Mouse (Mus musculus): Measurements from ENCODE around the gene 2010300C02Rik. TPM values are rescaled to one million over a fixed set of nuclear protein-coding genes. Genes with fewer than 3 reads are reported as not detected.
A peak's percentile ranks its signal among the peaks of the same experiment; 100 is the strongest.

The 2010300C02Rik gene
- 11.1 and 12.6 TPM in 2 replicates for polyA plus RNA-seq (2015; fragmentation: Nextera tagmentation; extraction: Ambion mirVana)

GRCm38 (mm10) chr1:37719761-37720640, at the start of gene 2010300C02Rik:
TSS of gene 2010300C02Rik (minus strand) at chr1:37720085.
- 2% methylated on average over 53 of the region's 69 CpGs for WGBS
- peak within 1 kb of the TSS; percentile 53; the same call in 1 of the 2 replicates for H3K27ac ChIP-seq (ENCODE audit: low read length)
- peak; percentile 90 for ATAC-seq

GRCm38 (mm10) chr1:37759407-37759806, 39.5 kb upstream of the 2010300C02Rik start:
- no peak for ATAC-seq

More at GRCm38 (mm10) chr1:37719761-37720640, at the start of gene 2010300C02Rik:
- H3K36me3 ChIP-seq (ENCODE audit: control insufficient read depth, insufficient read depth, low read length): no peaks in the 10 kb centered on the region
- peak within 1 kb of the TSS; percentile 68 for H3K4me3 ChIP-seq (ENCODE audit: low read length)
- peaks cover 5% of the 10 kb centered on the region; the same call in 1 of the 2 replicates for H3K27me3 ChIP-seq (replicated peaks; ENCODE audit: control insufficient read depth, insufficient read depth, low read length)
- H3K4me2 ChIP-seq (ENCODE audit: low read depth, low read length): peak within 1 kb of the TSS; percentile 99
- 0 out of 2 replicates have a peak, but pooled peaks cover 2% of the 10 kb centered on the region for H3K4me1 ChIP-seq (ENCODE audit: control insufficient read depth, insufficient read depth, low read length)
- no peaks in the 10 kb centered on the region for H3K9me3 ChIP-seq (ENCODE audit: control insufficient read depth, low read length)
- H3K9ac ChIP-seq (ENCODE audit: low read depth, low read length): peak within 1 kb of the TSS; percentile 76

GRCm38 (mm10) chr1:37744650-37745259, 24.9 kb upstream of the 2010300C02Rik start:
- WGBS: 80% methylated on average over 9 of the region's 9 CpGs
- no peaks in the 10 kb centered on the region for H3K4me1 ChIP-seq (ENCODE audit: control insufficient read depth, insufficient read depth, low read length)
- no peak overlapping the region for H3K27ac ChIP-seq (ENCODE audit: low read length)
- no peak overlapping the region for H3K4me2 ChIP-seq (ENCODE audit: low read depth, low read length)
- H3K4me3 ChIP-seq (ENCODE audit: low read length): no peak overlapping the region
- H3K36me3 ChIP-seq (ENCODE audit: control insufficient read depth, insufficient read depth, low read length): no peaks in the 10 kb centered on the region
- ATAC-seq: no peak
- no peak overlapping the region for H3K9ac ChIP-seq (ENCODE audit: low read depth, low read length)
- H3K9me3 ChIP-seq (ENCODE audit: control insufficient read depth, low read length): no peaks in the 10 kb centered on the region
- no peaks in the 10 kb centered on the region for H3K27me3 ChIP-seq (replicated peaks; ENCODE audit: control insufficient read depth, insufficient read depth, low read length)

More at GRCm38 (mm10) chr1:37759407-37759806, 39.5 kb upstream of the 2010300C02Rik start:
- Histone ChIP-seq H3K27me3 (replicated peaks; ENCODE audit: control insufficient read depth, insufficient read depth, low read length) (no peaks in the 10 kb centered on the region), H3K9me3 (ENCODE audit: control insufficient read depth, low read length) (no peaks in the 10 kb centered on the region), H3K4me1 (ENCODE audit: control insufficient read depth, insufficient read depth, low read length) (no peaks in the 10 kb centered on the region), H3K9ac (ENCODE audit: low read depth, low read length) (no peak overlapping the region), H3K27ac (ENCODE audit: low read length) (no peak overlapping the region), H3K36me3 (ENCODE audit: control insufficient read depth, insufficient read depth, low read length) (no peaks in the 10 kb centered on the region), H3K4me3 (ENCODE audit: low read length) (no peak overlapping the region), H3K4me2 (ENCODE audit: low read depth, low read length) (no peak overlapping the region)

GRCm38 (mm10) chr1:37742602-37743270, 22.9 kb upstream of the 2010300C02Rik start:
- Histone ChIP-seq H3K4me1 (ENCODE audit: control insufficient read depth, insufficient read depth, low read length) (no peaks in the 10 kb centered on the region), H3K4me2 (ENCODE audit: low read depth, low read length) (no peak overlapping the region), H3K9ac (ENCODE audit: low read depth, low read length) (no peak overlapping the region), H3K27me3 (replicated peaks; ENCODE audit: control insufficient read depth, insufficient read depth, low read length) (no peaks in the 10 kb centered on the region), H3K9me3 (ENCODE audit: control insufficient read depth, low read length) (no peaks in the 10 kb centered on the region), H3K27ac (ENCODE audit: low read length) (no peak overlapping the region), H3K4me3 (ENCODE audit: low read length) (no peak overlapping the region), H3K36me3 (ENCODE audit: control insufficient read depth, insufficient read depth, low read length) (no peaks in the 10 kb centered on the region)
- ATAC-seq: no peak
- 57% methylated on average over 14 of the region's 14 CpGs for WGBS

GRCm38 (mm10) chr1:37742126-37742525, 22.2 kb upstream of the 2010300C02Rik start:
- Histone ChIP-seq H3K9me3 (ENCODE audit: control insufficient read depth, low read length) (no peaks in the 10 kb centered on the region), H3K4me1 (ENCODE audit: control insufficient read depth, insufficient read depth, low read length) (no peaks in the 10 kb centered on the region)

GRCm38 (mm10) chr1:37740161-37740802, 20.4 kb upstream of the 2010300C02Rik start:
- no peak overlapping the region for H3K4me3 ChIP-seq (ENCODE audit: low read length)
- H3K9ac ChIP-seq (ENCODE audit: low read depth, low read length): no peak overlapping the region
- no peaks in the 10 kb centered on the region for H3K36me3 ChIP-seq (ENCODE audit: control insufficient read depth, insufficient read depth, low read length)
- no peaks in the 10 kb centered on the region for H3K9me3 ChIP-seq (ENCODE audit: control insufficient read depth, low read length)
- ATAC-seq: no peak
- no peaks in the 10 kb centered on the region for H3K27me3 ChIP-seq (replicated peaks; ENCODE audit: control insufficient read depth, insufficient read depth, low read length)
- no peak overlapping the region for H3K27ac ChIP-seq (ENCODE audit: low read length)
- H3K4me2 ChIP-seq (ENCODE audit: low read depth, low read length): no peak overlapping the region
- H3K4me1 ChIP-seq (ENCODE audit: control insufficient read depth, insufficient read depth, low read length): no peaks in the 10 kb centered on the region
- 63% methylated on average over 8 of the region's 8 CpGs for WGBS

More at GRCm38 (mm10) chr1:37742126-37742525, 22.2 kb upstream of the 2010300C02Rik start:
- Histone ChIP-seq H3K36me3 (ENCODE audit: control insufficient read depth, insufficient read depth, low read length) (no peaks in the 10 kb centered on the region), H3K27ac (ENCODE audit: low read length) (no peak overlapping the region), H3K4me3 (ENCODE audit: low read length) (no peak overlapping the region), H3K27me3 (replicated peaks; ENCODE audit: control insufficient read depth, insufficient read depth, low read length) (no peaks in the 10 kb centered on the region), H3K4me2 (ENCODE audit: low read depth, low read length) (no peak overlapping the region), H3K9ac (ENCODE audit: low read depth, low read length) (no peak overlapping the region)
- no peak for ATAC-seq
- WGBS: 71% methylated on average over 11 of the region's 11 CpGs

- WGBS: 69% methylated on average over 2 of the region's 2 CpGs
- Histone ChIP-seq H3K27me3 (replicated peaks; ENCODE audit: control insufficient read depth, insufficient read depth, low read length) (no peaks in the 10 kb centered on the region), H3K4me2 (ENCODE audit: low read depth, low read length) (no peak overlapping the region), H3K4me3 (ENCODE audit: low read length) (no peak overlapping the region), H3K27ac (ENCODE audit: low read length) (no peak overlapping the region), H3K9me3 (ENCODE audit: control insufficient read depth, low read length) (no peaks in the 10 kb centered on the region), H3K4me1 (ENCODE audit: control insufficient read depth, insufficient read depth, low read length) (no peaks in the 10 kb centered on the region), H3K36me3 (ENCODE audit: control insufficient read depth, insufficient read depth, low read length) (no peaks in the 10 kb centered on the region), H3K9ac (ENCODE audit: low read depth, low read length) (no peak overlapping the region)
- no peak for ATAC-seq
These were observed 19.0 kb upstream of the 2010300C02Rik start for GRCm38 (mm10) chr1:37738895-37739294.

- Histone ChIP-seq H3K27ac (ENCODE audit: low read length) (no peak overlapping the region), H3K4me3 (ENCODE audit: low read length) (no peak overlapping the region), H3K4me2 (ENCODE audit: low read depth, low read length) (no peak overlapping the region), H3K4me1 (ENCODE audit: control insufficient read depth, insufficient read depth, low read length) (no peaks in the 10 kb centered on the region), H3K36me3 (ENCODE audit: control insufficient read depth, insufficient read depth, low read length) (no peaks in the 10 kb centered on the region), H3K9ac (ENCODE audit: low read depth, low read length) (no peak overlapping the region), H3K9me3 (ENCODE audit: control insufficient read depth, low read length) (no peaks in the 10 kb centered on the region), H3K27me3 (replicated peaks; ENCODE audit: control insufficient read depth, insufficient read depth, low read length) (no peaks in the 10 kb centered on the region)
- 83% methylated on average over 4 of the region's 4 CpGs for WGBS
- no peak for ATAC-seq
These were observed 17.2 kb upstream of the 2010300C02Rik start for GRCm38 (mm10) chr1:37737045-37737444.

- H3K4me3 ChIP-seq (ENCODE audit: low read length): no peak overlapping the region
- ATAC-seq: no peak
- no peak overlapping the region for H3K27ac ChIP-seq (ENCODE audit: low read length)
- WGBS: 81% methylated on average over 5 of the region's 5 CpGs
- no peak overlapping the region for H3K9ac ChIP-seq (ENCODE audit: low read depth, low read length)
- no peaks in the 10 kb centered on the region for H3K36me3 ChIP-seq (ENCODE audit: control insufficient read depth, insufficient read depth, low read length)
- no peaks in the 10 kb centered on the region for H3K9me3 ChIP-seq (ENCODE audit: control insufficient read depth, low read length)
- no peaks in the 10 kb centered on the region for H3K27me3 ChIP-seq (replicated peaks; ENCODE audit: control insufficient read depth, insufficient read depth, low read length)
- H3K4me2 ChIP-seq (ENCODE audit: low read depth, low read length): no peak overlapping the region
- no peaks in the 10 kb centered on the region for H3K4me1 ChIP-seq (ENCODE audit: control insufficient read depth, insufficient read depth, low read length)
These were observed 16.0 kb upstream of the 2010300C02Rik start for GRCm38 (mm10) chr1:37735932-37736331.

All from intestine, embryonic 16.5 days (tissue).